Mouse (Mus musculus) stomach, postnatal 0 days (tissue): Measurements from ENCODE around the gene Tef. TPM values are rescaled to one million over a fixed set of nuclear protein-coding genes. Genes with fewer than 3 reads are reported as not detected.

Experiments
- ATAC-seq: fragments of 200-750 bp; cut with Nextera tagmentation; 2 replicates; pipeline ENCODE4 v1.8.0; 2017; ENCODE audit not compliant: low FRiP score, low TSS enrichment
- DNase-seq: peaks from one replicate; pipeline ENCODE4 v3.0.0-alpha.2; 2016; ENCODE audit warnings: low spot score
- H3K27ac ChIP-seq: fragments of 300-500 bp; sonication (generic); replicated peaks from 2 replicates; pipeline ENCODE4 v1.5.1; 2014; ENCODE audit warnings: mild to moderate bottlenecking, control low read depth
- H3K27me3 ChIP-seq: fragments of 300-500 bp; sonication (generic); 2 replicates; pipeline ENCODE4 v1.6.1; 2014; ENCODE audit warnings: low read length; ENCODE audit not compliant: control insufficient read depth, insufficient read depth
- H3K36me3 ChIP-seq: fragments of 300-500 bp; sonication (generic); 2 replicates; pipeline ENCODE4 v1.6.1; 2014; ENCODE audit warnings: low read length, mixed read lengths; ENCODE audit not compliant: control insufficient read depth, insufficient read depth
- H3K4me1 ChIP-seq: fragments of 300-500 bp; sonication (generic); replicated peaks from 2 replicates; pipeline ENCODE4 v1.6.1; 2014; ENCODE audit warnings: antibody characterized with exemption; ENCODE audit not compliant: control insufficient read depth, insufficient read depth
- H3K4me2 ChIP-seq: fragments of 300-500 bp; sonication (generic); replicated peaks from 2 replicates; pipeline ENCODE4 v1.6.1; 2014; ENCODE audit warnings: low read depth, mild to moderate bottlenecking, control low read depth, moderate library complexity
- H3K4me3 ChIP-seq: fragments of 300-500 bp; sonication (generic); 2 replicates; pipeline ENCODE4 v1.5.1; 2014; ENCODE audit warnings: low read depth, low read length, control low read depth
- H3K9ac ChIP-seq: fragments of 300-500 bp; sonication (generic); 2 replicates; pipeline ENCODE4 v1.6.1; 2014; ENCODE audit warnings: mild to moderate bottlenecking, low read length, control low read depth, mixed read lengths
- H3K9me3 ChIP-seq: fragments of 300-500 bp; sonication (generic); 2 replicates; pipeline ENCODE4 v1.6.1; 2016; ENCODE audit warnings: low read length; ENCODE audit not compliant: control insufficient read depth
- CTCF ChIP-seq: IDR thresholded peaks from 2 replicates; pipeline ENCODE4 v1.5.1; 2016; ENCODE audit warnings: antibody characterized with exemption, low read depth, mild to moderate bottlenecking, moderate library complexity
- EP300 ChIP-seq: optimal IDR thresholded peaks from 2 replicates; pipeline ENCODE3; 2016; ENCODE audit warnings: antibody characterized with exemption
- WGBS: fragments of 180-500 bp; shearing (Covaris S2); extraction: QIAGEN DNeasy Blood & Tissue Kit; methylation state at CpG from one replicate; pipeline ENCODE4 v1.1.7; 2014; 5-methylcytosine and 5-hydroxymethylcytosine counted together
- polyA plus RNA-seq: library from polyadenylated mRNA; unstranded; fragments of >200 nt; fragmentation: Nextera tagmentation; extraction: Ambion mirVana; gene quantifications from 2 replicates; pipeline ENCODE4 v1.2.1, GENCODE M21; 2015

Gene Tef
- polyA plus RNA-seq, 1 experiment from 2014 or later = 17.1 TPM

- Histone ChIP-seq H3K9ac (peak overlapping the region; percentile 19; the same call in 1 of the 2 replicates), H3K27me3 (no peaks in the 10 kb centered on the region), H3K36me3 (peaks cover 4% of the 10 kb centered on the region; the same call in 1 of the 2 replicates), H3K4me2 (peak overlapping the region; percentile 18), H3K4me1 (no peaks in the 10 kb centered on the region), H3K9me3 (no peaks in the 10 kb centered on the region), H3K27ac (peak overlapping the region; percentile 89), H3K4me3 (peak overlapping the region; percentile 84; the same call in 1 of the 2 replicates)
- peak; percentile 73 for DNase-seq
- no peak for ATAC-seq
- 21% methylated on average over 8 of the region's 8 CpGs for WGBS
- TF ChIP-seq EP300 = no peak
- TF ChIP-seq CTCF = no peak
Measured at GRCm38 (mm10) chr15:81860471-81861135, 58.4 kb downstream of the Tef start.

- DNase-seq (peak; percentile 12), ATAC-seq (no peak)
- no peak overlapping the region for H3K4me3 ChIP-seq
- H3K9ac ChIP-seq = no peak overlapping the region
- H3K9me3 ChIP-seq = no peaks in the 10 kb centered on the region
- 91% methylated on average over 7 of the region's 7 CpGs for WGBS
- TF ChIP-seq CTCF (no peak), EP300 (no peak)
- H3K27me3 ChIP-seq = no peaks in the 10 kb centered on the region
- H3K4me2 ChIP-seq = no peak overlapping the region
- H3K27ac ChIP-seq = no peak overlapping the region
- peaks cover 15% of the 10 kb centered on the region; the same call in 1 of the 2 replicates for H3K36me3 ChIP-seq
- H3K4me1 ChIP-seq = no peaks in the 10 kb centered on the region
Measured at GRCm38 (mm10) chr15:81864238-81864637, 62.0 kb downstream of the Tef start.

- DNase-seq (no peak), ATAC-seq (no peak)
- Histone ChIP-seq H3K27ac (no peak overlapping the region), H3K4me1 (peaks cover 2% of the 10 kb centered on the region; the same call in 1 of the 2 replicates), H3K4me2 (no peak overlapping the region), H3K9ac (no peak overlapping the region), H3K36me3 (peaks cover 16% of the 10 kb centered on the region), H3K27me3 (no peaks in the 10 kb centered on the region), H3K4me3 (no peak overlapping the region), H3K9me3 (no peaks in the 10 kb centered on the region)
- TF ChIP-seq CTCF (no peak), EP300 (no peak)
- WGBS = 98% methylated on average over 5 of the region's 5 CpGs
Measured at GRCm38 (mm10) chr15:81869985-81870384, 67.8 kb downstream of the Tef start.

GRCm38 (mm10) chr15:81871604-81872261, 69.5 kb downstream of the Tef start, which contains the start of gene Phf5a:
Gene Phf5a, minus strand, starts transcription at chr15:81871911.
- DNase-seq = peak; percentile 95
- WGBS = 0% methylated on average over 30 of the region's 30 CpGs

GRCm38 (mm10) chr15:81872262-81873136, 70.3 kb downstream of the Tef start, which contains the start of gene Aco2:
Gene Aco2, plus strand, starts transcription at chr15:81872309.
- Histone ChIP-seq H3K9ac (peak within 1 kb of the TSS; percentile 91), H3K36me3 (peaks cover 12% of the 10 kb centered on the region), H3K4me2 (peak within 1 kb of the TSS; percentile 88), H3K27ac (peak within 1 kb of the TSS; percentile 92), H3K4me3 (peak within 1 kb of the TSS; percentile 98), H3K4me1 (peaks cover 2% of the 10 kb centered on the region; the same call in 1 of the 2 replicates), H3K27me3 (no peaks in the 10 kb centered on the region), H3K9me3 (no peaks in the 10 kb centered on the region)
- ATAC-seq = peak; percentile 91
- DNase-seq = peak; percentile 99
- TF ChIP-seq CTCF = no peak
- no peak for TF ChIP-seq EP300
- WGBS = under 1% methylated on average over 53 of the region's 53 CpGs

More at GRCm38 (mm10) chr15:81871604-81872261, 69.5 kb downstream of the Tef start, which contains the start of gene Phf5a:
- no peaks in the 10 kb centered on the region for H3K27me3 ChIP-seq
- peak within 1 kb of the TSS; percentile 98 for H3K4me3 ChIP-seq
- no peaks in the 10 kb centered on the region for H3K9me3 ChIP-seq
- H3K4me1 ChIP-seq = peaks cover 2% of the 10 kb centered on the region; the same call in 1 of the 2 replicates
- peak within 1 kb of the TSS; percentile 88 for H3K4me2 ChIP-seq
- TF ChIP-seq CTCF (no peak), EP300 (peak; percentile 100)
- H3K27ac ChIP-seq = peak within 1 kb of the TSS; percentile 92
- peak within 1 kb of the TSS; percentile 91 for H3K9ac ChIP-seq
- peak; percentile 93 for ATAC-seq
- peaks cover 16% of the 10 kb centered on the region for H3K36me3 ChIP-seq

Other genes starting within 250 kb of the Tef start
- 6.0 and 8.5 TPM in 2 replicates for gene Ep300, start 217.1 kb upstream of the Tef start, polyA plus RNA-seq
- gene L3mbtl2, start 138.5 kb upstream of the Tef start, polyA plus RNA-seq = 9.2 and 9.4 TPM in 2 replicates
- gene Chadl, start 105.1 kb upstream of the Tef start, polyA plus RNA-seq = 2.4 and 2.9 TPM in 2 replicates
- 9.1 and 11.1 TPM in 2 replicates for gene Zc3h7b, start 57.4 kb upstream of the Tef start, polyA plus RNA-seq
- gene Rangap1, start 56.9 kb upstream of the Tef start, polyA plus RNA-seq = 39.0 and 40.2 TPM in 2 replicates
- gene Tob2, start 56.4 kb downstream of the Tef start, polyA plus RNA-seq = 18.8 and 20.5 TPM in 2 replicates
- 75.8 and 77.0 TPM in 2 replicates for gene Phf5a, start 69.5 kb downstream of the Tef start, polyA plus RNA-seq
- gene Aco2, start 69.9 kb downstream of the Tef start, polyA plus RNA-seq = 130 and 141 TPM in 2 replicates
- 65.6 and 66.4 TPM in 2 replicates for gene Polr3h, start 123.8 kb downstream of the Tef start, polyA plus RNA-seq
- 9.5 and 9.7 TPM in 2 replicates for gene Csdc2, start 134.3 kb downstream of the Tef start, polyA plus RNA-seq
- 32.2 and 35.8 TPM in 2 replicates for gene Pmm1, start 158.5 kb downstream of the Tef start, polyA plus RNA-seq
- not detected in 2 replicates for gene 1700029P11Rik, start 178.1 kb downstream of the Tef start, polyA plus RNA-seq
- 30.4 and 31.2 TPM in 2 replicates for gene Xrcc6, start 185.4 kb downstream of the Tef start, polyA plus RNA-seq
- 20.8 and 22.8 TPM in 2 replicates for gene Desi1, start 231.4 kb downstream of the Tef start, polyA plus RNA-seq
- gene Snu13, start 245.2 kb downstream of the Tef start, polyA plus RNA-seq = 130 and 133 TPM in 2 replicates